19 mouse cellular contexts compared by ENCODE assay signal in the genomic region with DNA sequence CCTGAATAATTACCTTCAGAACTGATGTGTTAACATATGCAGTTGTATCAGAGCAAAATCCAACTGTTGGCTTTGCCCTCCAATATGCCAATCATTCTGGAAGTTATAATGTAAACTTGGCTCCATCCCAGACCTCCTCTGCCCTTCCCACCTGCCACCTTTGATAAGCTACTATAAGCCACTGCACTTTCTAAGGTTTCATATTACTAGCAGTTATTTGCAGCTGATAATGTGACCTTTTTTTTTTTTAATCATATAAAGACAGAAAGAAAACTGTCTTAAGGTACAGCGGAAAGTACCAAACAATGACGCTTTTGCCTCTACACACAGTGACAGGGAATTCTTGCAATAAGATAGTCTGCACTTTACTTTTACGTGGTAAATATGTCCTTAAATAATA. TPM values are rescaled to one million over a fixed set of nuclear protein-coding genes. Genes with fewer than 3 reads are reported as not detected.
DNase-seq lines count a peak whose midpoint lies in the region; ATAC-seq and TF ChIP-seq lines count a peak whose summit lies in the region.
"Had no signal": no experiment of that assay in that cellular context is flagged by ENCODE, and none has a peak within 500 bp of the region (broad histone marks: within the 10 kb centered on the region; RNA-seq: fewer than 3 reads in every experiment).

No protein-coding gene starts in this region.

- no peaks in the 10 kb centered on the region for H3K4me1 ChIP-seq in forebrain, embryonic 14.5 days (ENCODE audit: control insufficient read depth, insufficient read depth, low read length)
- H3K4me1 ChIP-seq in forebrain, embryonic 13.5 days, result no peaks in the 10 kb centered on the region
- peaks cover 26% of the 10 kb centered on the region for H3K4me1 ChIP-seq in heart, postnatal 0 days (ENCODE audit: control insufficient read depth, insufficient read depth)
- H3K4me1 ChIP-seq: embryonic facial prominence, embryonic 13.5 days; kidney, embryonic 15.5 days had no signal

- H3K4me3 ChIP-seq in forebrain, embryonic 14.5 days (ENCODE audit: low read depth, low read length), result no peak overlapping the region
- no peak overlapping the region for H3K4me3 ChIP-seq in forebrain, embryonic 13.5 days
- peak overlapping the region; percentile 53 for H3K4me3 ChIP-seq in heart, postnatal 0 days (ENCODE audit: low read depth, low read length)
- H3K4me3 ChIP-seq: embryonic facial prominence, embryonic 13.5 days; kidney, embryonic 15.5 days had no signal

- no peak; the same call in 1 of the 2 replicates for ATAC-seq in forebrain, embryonic 14.5 days
- ATAC-seq in forebrain, embryonic 13.5 days, result no peak
- no peak for ATAC-seq in heart, postnatal 0 days (ENCODE audit: insufficient read depth, low read depth)
- peak; percentile 84 for ATAC-seq in erythroblast, adult 5-6 weeks (replicated peaks; ENCODE audit: low FRiP score, poor library complexity, severe bottlenecking)
- peak; percentile 81 for ATAC-seq in megakaryocyte-erythroid progenitor cell, adult 5-6 weeks (replicated peaks; ENCODE audit: low FRiP score, low TSS enrichment, poor library complexity, severe bottlenecking)
- ATAC-seq: hindbrain, postnatal 0 days had no signal

- H3K36me3 ChIP-seq in forebrain, embryonic 14.5 days (ENCODE audit: control insufficient read depth, insufficient read depth, low read length), result no peaks in the 10 kb centered on the region
- no peaks in the 10 kb centered on the region for H3K36me3 ChIP-seq in forebrain, embryonic 13.5 days (ENCODE audit: poor library complexity, severe bottlenecking)
- 0 out of 2 replicates have a peak, but pooled peaks cover 3% of the 10 kb centered on the region for H3K36me3 ChIP-seq in heart, postnatal 0 days (replicated peaks; ENCODE audit: control insufficient read depth, insufficient read depth, low read length)
- H3K36me3 ChIP-seq: embryonic facial prominence, embryonic 13.5 days; kidney, embryonic 15.5 days had no signal

- TF ChIP-seq CTCF in heart, postnatal 0 days (IDR thresholded peaks at IDR 0.05; ENCODE audit: low read depth), result no peak

- TF ChIP-seq EP300 in heart, postnatal 0 days (IDR thresholded peaks at IDR 0.05; ENCODE audit: low read depth), result no peak

- H3K27me3 ChIP-seq in forebrain, embryonic 14.5 days (replicated peaks; ENCODE audit: control insufficient read depth, insufficient read depth, low read length), result no peaks in the 10 kb centered on the region
- H3K27me3 ChIP-seq in forebrain, embryonic 13.5 days, result no peaks in the 10 kb centered on the region
- no peaks in the 10 kb centered on the region for H3K27me3 ChIP-seq in heart, postnatal 0 days (ENCODE audit: control insufficient read depth, insufficient read depth, low read length)
- H3K27me3 ChIP-seq: embryonic facial prominence, embryonic 13.5 days; kidney, embryonic 15.5 days had no signal

- 91% methylated on average over 3 of the region's 3 CpGs for WGBS in forebrain, embryonic 14.5 days
- WGBS in forebrain, embryonic 13.5 days, result 95% methylated on average over 3 of the region's 3 CpGs
- 34% methylated on average over 3 of the region's 3 CpGs for WGBS in heart, postnatal 0 days

- no peak overlapping the region for H3K9ac ChIP-seq in forebrain, embryonic 14.5 days (ENCODE audit: low read length)
- no peak overlapping the region for H3K9ac ChIP-seq in forebrain, embryonic 13.5 days
- peak overlapping the region; percentile 82 for H3K9ac ChIP-seq in heart, postnatal 0 days (replicated peaks; ENCODE audit: low read depth, low read length)
- H3K9ac ChIP-seq: embryonic facial prominence, embryonic 13.5 days; forebrain, postnatal 0 days; kidney, embryonic 15.5 days had no signal

- DNase-seq in forebrain, embryonic 14.5 days (ENCODE audit: low spot score), result peak; percentile 27
- peak; percentile 35 for DNase-seq in heart, postnatal 0 days (ENCODE audit: low spot score)
- no peak for DNase-seq in heart, postnatal 10 days
- no peak for DNase-seq in adrenal gland, postnatal 14 days
- no peak for DNase-seq in right cerebral cortex, postnatal 36 days (ENCODE audit: low spot score in 2 of 2)
- DNase-seq: adrenal gland, adult 8-10 months; cerebellum, postnatal 36 days; forebrain, postnatal 0 days; gastrocnemius, postnatal 25 days; retina, postnatal 1 day had no signal

- intact Hi-C loops in heart, postnatal 10 days (cut with DNase I), result loop anchor here (2.0 kb wide), 1 partner anchor 157 kb away; no protein-coding TSS in a partner anchor

- no peaks in the 10 kb centered on the region for H3K9me3 ChIP-seq in forebrain, embryonic 14.5 days (replicated peaks; ENCODE audit: control insufficient read depth, low read length)
- no peaks in the 10 kb centered on the region for H3K9me3 ChIP-seq in forebrain, embryonic 13.5 days (replicated peaks)
- H3K9me3 ChIP-seq in heart, postnatal 0 days (replicated peaks; ENCODE audit: control insufficient read depth, low read length), result no peaks in the 10 kb centered on the region
- H3K9me3 ChIP-seq: embryonic facial prominence, embryonic 13.5 days; kidney, embryonic 15.5 days had no signal

- H3K27ac ChIP-seq in forebrain, embryonic 14.5 days (ENCODE audit: low read depth, low read length), result no peak overlapping the region
- no peak overlapping the region for H3K27ac ChIP-seq in forebrain, embryonic 13.5 days
- peak overlapping the region; percentile 96 for H3K27ac ChIP-seq in heart, postnatal 0 days (ENCODE audit: low read depth)
- H3K27ac ChIP-seq: embryonic facial prominence, embryonic 13.5 days; hindbrain, postnatal 0 days; kidney, embryonic 15.5 days had no signal

- H3K4me2 ChIP-seq in forebrain, embryonic 14.5 days (ENCODE audit: low read length), result no peak overlapping the region
- H3K4me2 ChIP-seq in forebrain, embryonic 13.5 days, result no peak overlapping the region
- peak overlapping the region; percentile 63 for H3K4me2 ChIP-seq in heart, postnatal 0 days (ENCODE audit: low read depth, low read length)
- H3K4me2 ChIP-seq: embryonic facial prominence, embryonic 13.5 days; kidney, embryonic 15.5 days had no signal

RNA-seq across cellular contexts. Expression of a gene that starts 1.5 kb away (rescaled TPM):
- 0.74 and 0.90 TPM in 2 replicates for polyA plus RNA-seq in forebrain, embryonic 14.5 days (2014; fragmentation: Nextera tagmentation; extraction: Ambion mirVana)
- 1.3 and 1.4 TPM in 2 replicates for polyA plus RNA-seq in forebrain, embryonic 13.5 days (2015; fragmentation: Nextera tagmentation; extraction: Ambion mirVana)
- total RNA-seq in heart, postnatal 0 days (2014; rRNA removed; ENCODE audit: low replicate concordance), result 3,810 and 4,371 TPM in 2 replicates
- polyA plus RNA-seq in heart, postnatal 0 days (2015; fragmentation: Nextera tagmentation; extraction: Ambion mirVana), result 3,198 and 3,248 TPM in 2 replicates
- total RNA-seq in heart, postnatal 10 days (2021), result 1,000 to 10,000 TPM; 4,397 to 5,124 TPM
- 1.3 TPM in 2 replicates for total RNA-seq in erythroblast, adult 5-6 weeks (2015; ENCODE audit: low replicate concordance)
- 1.8 and 2.0 TPM in 2 replicates for total RNA-seq in erythroblast, adult 5-6 weeks (2017; ENCODE audit: low replicate concordance)
- not detected in 2 replicates for total RNA-seq in megakaryocyte-erythroid progenitor cell, adult 5-6 weeks (2014; fragmentation: Nextera tagmentation)
- 0.46 and 0.56 TPM in 2 replicates for total RNA-seq in megakaryocyte-erythroid progenitor cell, adult 5-6 weeks (2017)
- total RNA-seq in adrenal gland, postnatal 14 days (2021), result 0.30 TPM in 1 of 2 replicates, not detected in the other
- total RNA-seq: megakaryocyte, adult 5-6 weeks; monocyte, adult 5-6 weeks had no signal
- polyA plus RNA-seq: liver, adult 2 months had no signal

RNA-seq across cellular contexts. Expression of a gene that starts 43.8 kb away (rescaled TPM):
- polyA plus RNA-seq in forebrain, embryonic 14.5 days (2014; fragmentation: Nextera tagmentation; extraction: Ambion mirVana), result 10.3 and 12.2 TPM in 2 replicates
- polyA plus RNA-seq in forebrain, embryonic 13.5 days (2015; fragmentation: Nextera tagmentation; extraction: Ambion mirVana), result 5.6 and 5.9 TPM in 2 replicates
- 17.6 and 21.2 TPM in 2 replicates for total RNA-seq in heart, postnatal 0 days (2014; rRNA removed; ENCODE audit: low replicate concordance)
- polyA plus RNA-seq in heart, postnatal 0 days (2015; fragmentation: Nextera tagmentation; extraction: Ambion mirVana), result 3.3 and 4.1 TPM in 2 replicates
- 10 to 100 TPM; 18.8 to 20.9 TPM for total RNA-seq in heart, postnatal 10 days (2021)
- 5.2 and 10.2 TPM in 2 replicates for total RNA-seq in erythroblast, adult 5-6 weeks (2015; ENCODE audit: low replicate concordance)
- 8.9 and 9.2 TPM in 2 replicates for total RNA-seq in erythroblast, adult 5-6 weeks (2017; ENCODE audit: low replicate concordance)
- total RNA-seq in megakaryocyte-erythroid progenitor cell, adult 5-6 weeks (2014; fragmentation: Nextera tagmentation), result 9.7 and 16.2 TPM in 2 replicates
- total RNA-seq in megakaryocyte-erythroid progenitor cell, adult 5-6 weeks (2017), result 17.3 and 18.7 TPM in 2 replicates
- total RNA-seq in adrenal gland, postnatal 14 days (2021), result 17.3 and 18.0 TPM in 2 replicates

Comparison
In these comparisons a context has a peak if more than half of its experiments do, and no peak if none do; other contexts are left out.
1. DNase-seq: peak in forebrain, embryonic 14.5 days (single experiment) and heart, postnatal 0 days (single experiment); none in heart, postnatal 10 days (0 of 2), adrenal gland, postnatal 14 days (single experiment) and right cerebral cortex, postnatal 36 days (0 of 2).
2. ATAC-seq: peak in erythroblast, adult 5-6 weeks (single experiment) and megakaryocyte-erythroid progenitor cell, adult 5-6 weeks (single experiment); none in forebrain, embryonic 14.5 days (single experiment), forebrain, embryonic 13.5 days (single experiment) and heart, postnatal 0 days (single experiment).
3. RNA of a gene that starts 1.5 kb away (total RNA-seq): 4,397 to 5,124 TPM in heart, postnatal 10 days and 3,810 to 4,371 TPM in heart, postnatal 0 days; 1.3 to 2.0 TPM in erythroblast, adult 5-6 weeks, 0.46 to 0.56 TPM in megakaryocyte-erythroid progenitor cell, adult 5-6 weeks and 0.30 TPM in adrenal gland, postnatal 14 days; every median in the first group is over 1,000 times any median in the second.